Mouse (Mus musculus): ENCODE measurements around the gene Ndufc2.

DNA sequence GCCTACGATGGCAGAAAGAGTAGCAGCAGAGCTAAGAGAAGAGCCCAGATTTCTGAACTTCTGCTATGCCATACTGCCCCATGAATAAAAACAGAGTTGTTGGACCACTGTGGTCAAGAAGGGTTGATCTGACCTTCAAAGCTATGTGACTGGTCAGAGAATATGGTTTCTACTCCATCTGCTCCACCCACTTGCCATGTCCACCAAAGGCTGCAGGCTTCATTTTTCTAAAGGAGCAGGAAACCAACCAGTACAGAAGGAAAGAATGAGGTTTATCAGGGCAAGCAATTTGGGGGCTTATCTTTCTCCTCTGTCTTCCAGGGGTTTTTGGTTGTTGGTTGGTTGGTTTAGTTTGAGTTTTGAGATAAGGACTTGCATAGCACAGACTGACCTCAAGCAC lies 14.2 kb downstream of the Ndufc2 start:
- TF ChIP-seq HCFC1 (IDR thresholded peaks at IDR 0.05; ENCODE audit: borderline replicate concordance, insufficient read depth, low read length) (no peak), MAFK (IDR thresholded peaks at IDR 0.05; ENCODE audit: insufficient read depth, low read depth, low read length) (no peak), ZC3H11A (IDR thresholded peaks at IDR 0.05; ENCODE audit: borderline replicate concordance, low read depth, low read length) (no peak), CHD2 (IDR thresholded peaks at IDR 0.05; ENCODE audit: low read depth, low read length) (no peak), ZNF384 (IDR thresholded peaks at IDR 0.05; ENCODE audit: low read depth, low read length) (no peak)
